Mouse (Mus musculus) neutrophil, adult 65 days (primary cell): ENCODE results near the gene Hmox2. TPM values are rescaled to one million over a fixed set of nuclear protein-coding genes. Genes with fewer than 3 reads are reported as not detected.

Experiments used
- total RNA-seq: library from RNA; stranded (reverse); gene quantifications from 2 replicates; pipeline ENCODE4 v1.2.4, GENCODE M21; 2023

The Hmox2 gene
- 38.0 and 39.2 TPM in 2 replicates for total RNA-seq

DNA sequence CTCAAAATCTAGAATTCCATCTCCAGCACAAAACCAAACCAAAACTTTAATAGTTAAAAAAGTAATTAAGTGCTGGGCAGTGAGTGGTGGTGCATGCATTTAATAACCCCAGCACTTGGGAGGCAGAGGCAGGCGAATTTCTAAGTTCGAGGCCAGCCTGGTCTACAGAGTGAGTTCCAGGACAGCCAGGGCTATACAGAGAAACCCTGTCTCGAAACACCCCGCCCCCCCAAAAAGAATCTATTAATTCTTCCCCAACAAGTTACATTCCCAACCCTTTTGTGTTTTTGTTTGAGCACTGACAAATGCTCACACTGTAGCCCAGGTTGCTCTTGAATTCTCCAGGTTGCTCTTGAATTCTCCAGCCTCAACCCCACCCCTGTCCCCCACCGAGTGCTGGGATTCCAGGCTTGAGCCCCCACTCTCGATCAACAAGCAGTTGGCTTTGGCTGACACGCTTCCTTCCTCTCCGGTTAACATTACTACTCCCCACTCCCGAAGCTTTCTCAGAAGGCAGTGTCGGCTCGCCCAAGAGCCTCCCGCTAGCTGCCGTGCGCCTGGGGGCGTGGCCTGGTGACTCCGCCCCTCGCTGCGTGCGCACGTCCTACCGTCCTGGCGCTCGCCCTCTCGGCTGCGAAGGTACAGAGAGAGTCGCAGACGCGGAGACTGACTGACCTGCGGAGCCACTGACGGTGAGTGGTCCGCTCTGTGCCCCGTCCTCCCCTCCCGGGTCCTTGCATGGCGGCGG, at the start of gene Hmox2:
TSS of gene Hmox2 (plus strand) at position 582 of the 748 bp plus-strand sequence.

DNA sequence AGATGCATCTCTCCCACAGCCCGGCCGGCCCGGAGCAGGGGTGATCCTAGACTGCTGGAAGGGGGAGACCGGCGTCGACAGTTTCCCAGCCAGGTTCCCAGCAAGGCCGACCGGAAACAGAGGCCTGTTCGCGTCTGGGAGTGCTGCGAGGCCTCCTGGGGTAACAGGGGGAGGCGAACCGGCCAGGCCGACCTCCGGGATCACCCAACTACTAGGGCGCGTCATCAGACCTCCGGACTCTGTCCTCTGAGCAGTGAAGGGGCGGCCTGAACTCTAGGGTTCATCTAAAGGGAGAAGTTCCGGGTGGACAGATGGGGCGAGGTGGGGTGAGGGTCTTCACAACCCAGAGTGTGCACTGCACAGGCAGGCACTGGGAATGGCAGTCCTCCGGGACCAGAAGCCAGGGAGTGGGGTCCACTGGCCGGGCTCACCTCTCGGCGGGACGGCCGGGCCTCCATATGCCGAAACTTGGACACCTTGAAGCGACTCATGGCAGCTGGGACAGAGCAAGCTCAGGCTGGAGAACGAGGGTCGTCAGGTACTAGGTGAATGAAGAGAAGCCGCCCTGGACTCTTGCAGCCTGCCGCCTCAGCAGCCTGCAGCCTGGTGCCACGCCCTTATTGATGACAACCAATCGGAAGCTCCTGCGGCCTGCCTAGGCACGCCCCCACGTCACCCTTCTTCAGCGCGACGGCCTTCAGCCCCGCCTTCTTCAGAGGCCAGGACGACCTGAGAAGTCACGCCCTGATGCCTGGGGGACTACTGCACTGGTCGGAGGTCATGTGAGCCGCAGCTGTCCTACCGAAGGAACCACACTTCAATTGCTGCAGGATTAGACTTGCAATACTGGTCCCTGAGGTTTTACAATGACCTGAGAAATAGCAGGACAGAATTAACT, 46.8 kb upstream of the Hmox2 start, which contains the start of gene Coro7:
TSS of gene Coro7 (minus strand) at position 657 of the 898 bp plus-strand sequence.

DNA sequence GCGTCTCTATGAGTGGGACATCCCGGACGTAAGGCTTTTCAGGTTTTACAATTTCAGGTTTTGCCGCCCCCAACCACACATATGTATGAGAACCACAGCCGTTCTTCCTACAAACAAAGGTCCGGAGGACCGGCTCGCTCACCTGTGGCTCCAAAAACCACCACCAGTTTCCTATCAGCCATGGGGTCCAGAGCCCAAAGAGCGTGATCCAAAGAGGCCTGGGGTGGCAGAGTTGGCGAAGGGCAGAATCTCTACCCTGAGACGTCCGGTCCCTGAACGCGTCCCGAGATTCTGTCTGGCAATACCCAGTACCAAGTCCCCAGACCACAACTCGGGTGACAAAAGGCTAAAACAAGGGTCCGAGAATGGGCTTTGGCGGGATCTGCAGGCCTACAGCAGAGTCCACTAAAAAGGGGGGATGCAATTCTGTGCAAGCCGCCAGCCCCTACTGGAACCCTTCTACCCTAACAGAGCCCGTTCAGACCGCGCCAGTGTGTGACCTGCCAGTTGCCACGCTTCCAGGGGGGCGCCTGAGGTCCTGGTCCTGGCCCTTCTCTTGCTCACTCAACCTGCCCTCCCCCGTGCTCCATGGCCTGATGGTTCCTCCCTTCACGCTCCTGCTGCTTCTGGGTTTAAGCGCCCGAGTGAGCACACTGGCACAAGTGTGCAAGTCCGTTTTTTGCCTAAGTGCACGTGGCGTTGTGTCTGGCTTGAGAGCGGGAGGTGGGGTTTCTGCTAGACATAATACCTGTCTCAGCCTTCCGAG, 7.2 kb upstream of the Hmox2 start, which contains the start of gene Nmral1:
TSS of gene Nmral1 (minus strand) at position 604 of the 766 bp plus-strand sequence.

DNA sequence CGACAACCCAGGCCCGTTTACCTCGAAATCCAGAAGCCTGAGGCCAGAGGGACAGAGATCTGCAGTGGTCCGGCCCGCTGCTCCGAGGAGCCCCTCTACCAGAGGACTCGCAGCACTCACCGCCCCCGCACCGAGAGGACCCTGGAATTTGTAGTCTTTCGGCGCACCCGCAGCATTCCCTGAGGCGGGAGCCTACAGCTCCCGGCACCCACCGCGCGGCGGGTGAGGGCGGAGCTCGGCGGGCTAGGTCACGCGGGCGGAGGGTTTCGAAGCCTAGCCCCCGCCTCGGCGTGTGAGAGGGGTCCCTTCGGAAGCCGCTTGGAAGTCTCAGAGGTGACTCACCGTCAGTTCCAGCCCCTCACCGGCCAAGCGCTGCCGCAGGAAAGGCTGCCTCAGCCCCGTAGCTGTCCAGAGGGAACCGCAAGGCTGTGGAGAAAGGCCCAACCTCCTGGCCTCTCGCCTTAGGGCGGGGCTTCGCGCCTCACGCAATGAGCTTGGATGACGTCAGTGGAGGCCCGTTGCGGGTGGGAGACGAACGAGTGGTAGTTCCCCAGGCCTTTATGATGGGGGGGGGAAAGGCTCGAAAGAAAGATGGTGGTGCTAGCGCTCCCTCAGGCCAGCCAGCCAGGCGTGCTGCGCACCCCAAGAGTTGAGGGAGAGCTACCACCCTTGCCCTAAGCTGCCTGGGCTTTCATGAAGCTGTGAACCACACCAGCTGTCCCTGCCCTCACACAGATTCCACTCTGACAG, 63.8 kb downstream of the Hmox2 start, which contains the start of gene Cdip1:
TSS of gene Cdip1 (minus strand) at position 483 of the 750 bp plus-strand sequence.

Other genes with a start within 250 kb of the Hmox2 start
- 0.41 and 0.64 TPM in 2 replicates for gene Srl, start 184.5 kb upstream of the Hmox2 start, total RNA-seq
- 6.7 and 8.5 TPM in 2 replicates for gene Tfap4, start 166.5 kb upstream of the Hmox2 start, total RNA-seq
- 0.38 and 0.88 TPM in 2 replicates for gene Glis2, start 131.6 kb upstream of the Hmox2 start, total RNA-seq
- 28.9 and 42.8 TPM in 2 replicates for gene Pam16, start 101.4 kb upstream of the Hmox2 start, total RNA-seq
- gene Vasn, start 86.4 kb upstream of the Hmox2 start, total RNA-seq: 0.32 TPM in 2 replicates
- gene Dnaja3, start 86.4 kb upstream of the Hmox2 start, total RNA-seq: 6.0 TPM in 2 replicates
- 229 and 325 TPM in 2 replicates for gene Coro7, start 46.6 kb upstream of the Hmox2 start, total RNA-seq
- gene Nmral1, start 7.0 kb upstream of the Hmox2 start, total RNA-seq: 12.3 and 12.5 TPM in 2 replicates
- gene Cdip1, start 63.9 kb downstream of the Hmox2 start, total RNA-seq: 17.8 and 20.7 TPM in 2 replicates
- not detected in 2 replicates for gene 4930562C15Rik, start 109.1 kb downstream of the Hmox2 start, total RNA-seq
- 53.8 and 60.0 TPM in 2 replicates for gene Ubald1, start 154.0 kb downstream of the Hmox2 start, total RNA-seq
- gene Mgrn1, start 159.9 kb downstream of the Hmox2 start, total RNA-seq: 55.0 and 72.6 TPM in 2 replicates
- 24.3 and 26.9 TPM in 2 replicates for gene Nudt16l1, start 212.4 kb downstream of the Hmox2 start, total RNA-seq
- 50.7 and 64.6 TPM in 2 replicates for gene Anks3, start 237.8 kb downstream of the Hmox2 start, total RNA-seq